Mouse (Mus musculus): ENCODE measurements around the gene Btbd1.

The Btbd1 gene

GRCm38 (mm10) chr7:81775325-81775724, 53.9 kb downstream of the Btbd1 start:
- DNase-seq = no peak

DNA sequence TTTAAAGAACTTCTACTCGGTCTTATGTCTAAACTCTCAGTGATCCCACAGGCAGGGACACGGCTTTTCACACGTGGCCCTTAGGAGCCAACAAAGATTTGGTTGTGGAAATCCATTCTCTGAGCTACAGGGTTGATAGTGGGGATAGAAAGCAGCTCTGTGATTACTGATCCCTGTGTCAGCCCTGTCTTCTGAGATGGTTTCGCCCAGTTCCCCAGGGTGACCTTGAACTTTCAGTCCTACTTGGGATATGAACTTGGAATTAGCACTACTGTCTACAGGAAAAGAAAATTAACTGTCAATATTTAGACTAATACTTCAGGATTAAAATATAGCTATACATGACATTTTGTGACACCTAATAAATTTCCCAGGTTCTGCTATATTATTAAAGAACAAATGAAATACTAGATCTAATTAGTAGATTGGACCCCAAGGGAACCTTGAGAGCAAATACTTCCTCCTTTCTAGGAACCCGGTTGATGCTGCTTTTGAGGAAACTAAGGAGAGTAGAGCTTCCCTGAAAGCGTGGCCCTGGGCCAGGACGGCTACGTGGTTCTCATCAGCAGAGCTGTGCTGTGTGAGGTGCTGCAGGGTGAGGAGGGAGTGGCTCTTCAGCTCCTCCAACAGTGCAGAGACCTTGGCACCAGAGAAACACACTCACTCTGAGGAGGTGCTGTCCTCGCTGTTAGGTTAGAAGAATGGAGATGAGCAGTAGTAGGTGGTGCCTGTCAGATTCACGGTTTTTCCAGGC, 56.3 kb downstream of the Btbd1 start:
- DNase-seq = peak; percentile 32

- peak; percentile 41 for DNase-seq
These were observed 66.0 kb downstream of the Btbd1 start for GRCm38 (mm10) chr7:81763110-81763845.

DNA sequence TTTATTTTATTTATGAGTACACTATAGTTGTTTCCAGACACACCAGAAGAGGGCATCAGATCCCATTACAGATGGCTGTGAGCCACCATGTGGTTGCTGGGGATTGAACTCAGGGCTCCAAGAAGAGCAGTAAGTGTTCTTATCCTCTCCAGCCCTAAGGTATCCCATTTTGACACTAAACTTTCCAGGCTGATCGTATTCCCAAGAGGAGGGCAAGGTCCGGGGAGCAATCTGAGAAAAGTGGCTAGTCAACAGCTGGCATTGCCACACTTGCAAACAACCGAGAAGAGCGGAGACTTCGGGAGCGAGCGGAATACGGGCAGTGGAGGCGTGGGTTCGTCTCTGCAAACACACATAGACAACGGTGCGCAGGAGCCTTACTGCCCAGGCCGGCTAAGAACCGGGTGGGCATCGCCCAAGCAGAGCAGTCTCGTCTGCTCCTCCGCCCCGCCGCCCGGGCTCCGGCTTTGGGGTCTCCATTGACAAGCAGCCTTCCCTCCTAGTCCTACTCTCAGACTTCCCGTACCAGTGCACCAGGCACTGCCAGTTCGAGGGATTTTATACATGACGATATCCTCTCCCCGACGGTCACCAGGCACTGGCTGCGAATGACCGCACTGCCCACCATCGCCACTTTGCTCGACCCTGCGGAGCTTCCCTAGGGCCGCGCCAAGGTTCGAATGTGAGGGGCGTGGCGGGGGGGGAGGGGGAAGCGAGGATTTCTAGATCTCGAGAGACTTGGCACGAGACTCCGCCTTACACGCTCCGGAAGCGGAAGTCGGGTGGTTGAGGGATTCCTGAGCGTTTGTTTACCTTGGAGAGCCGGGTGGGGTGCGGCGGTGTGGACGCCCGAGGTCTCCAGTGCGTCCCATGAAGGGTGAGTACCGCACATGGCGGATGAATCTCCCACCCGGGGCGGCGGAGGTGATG, 66.8 kb downstream of the Btbd1 start, which contains the start of gene Ramac:
TSS of gene Ramac (plus strand) at position 746 of the 930 bp plus-strand sequence.
- DNase-seq = peak; percentile 87

GRCm38 (mm10) chr7:81747956-81748355, 81.3 kb downstream of the Btbd1 start:
- no peak for DNase-seq

- no peak for DNase-seq
These were observed 85.1 kb downstream of the Btbd1 start for GRCm38 (mm10) chr7:81744145-81744544.

All from right cerebral cortex, postnatal 14 days (tissue).